Mouse (Mus musculus) limb, embryonic 14.5 days (tissue): Measurements from ENCODE around the gene Baz1a. TPM values are rescaled to one million over a fixed set of nuclear protein-coding genes. Genes with fewer than 3 reads are reported as not detected.
"Not testable (repeated sequence)": the region's sequence is repeated elsewhere in the genome, so short reads cannot be mapped to it uniquely, and the experiment has no call there.

Source experiments
- ATAC-seq: fragments of 200-750 bp; cut with Nextera tagmentation; 2 replicates; pipeline ENCODE4 v1.8.0; 2017; ENCODE audit warnings: low read depth, moderate number of reproducible peaks, moderate TSS enrichment; ENCODE audit not compliant: low FRiP score
- DNase-seq: peaks from one replicate; pipeline ENCODE4 v3.0.0-alpha.2; 2015; ENCODE audit warnings: low spot score
- H3K27ac ChIP-seq: fragments of 300-500 bp; sonication (generic); replicated peaks from 2 replicates; pipeline ENCODE4 v1.5.1; 2014; ENCODE audit warnings: low read depth, mild to moderate bottlenecking, low read length, moderate library complexity, mixed read lengths
- H3K27me3 ChIP-seq: fragments of 300-500 bp; sonication (generic); 2 replicates; pipeline ENCODE4 v1.6.1; 2014; ENCODE audit warnings: low read length, mixed read lengths; ENCODE audit not compliant: control insufficient read depth, insufficient read depth
- H3K36me3 ChIP-seq: fragments of 300-500 bp; sonication (generic); 2 replicates; pipeline ENCODE4 v1.6.1; 2014; ENCODE audit warnings: mild to moderate bottlenecking, low read length, moderate library complexity, mixed read lengths; ENCODE audit not compliant: control insufficient read depth, insufficient read depth
- H3K4me1 ChIP-seq: fragments of 300-500 bp; sonication (generic); 2 replicates; pipeline ENCODE4 v1.6.1; 2014; ENCODE audit warnings: antibody characterized with exemption, low read length, mixed read lengths; ENCODE audit not compliant: control insufficient read depth, insufficient read depth
- H3K4me2 ChIP-seq: fragments of 300-500 bp; sonication (generic); replicated peaks from 2 replicates; pipeline ENCODE4 v1.6.1; 2014; ENCODE audit warnings: low read depth, mild to moderate bottlenecking, low read length, moderate library complexity; ENCODE audit not compliant: severe bottlenecking
- H3K4me3 ChIP-seq: fragments of 300-500 bp; sonication (generic); replicated peaks from 2 replicates; pipeline ENCODE4 v1.5.1; 2014; ENCODE audit warnings: low read length
- H3K9ac ChIP-seq: fragments of 300-500 bp; sonication (generic); 2 replicates; pipeline ENCODE4 v1.6.1; 2014; ENCODE audit warnings: mild to moderate bottlenecking, low read depth, low read length, moderate library complexity; ENCODE audit not compliant: severe bottlenecking
- H3K9me3 ChIP-seq: fragments of 300-500 bp; sonication (generic); 2 replicates; pipeline ENCODE4 v1.6.1; 2016; ENCODE audit warnings: low read length; ENCODE audit not compliant: control insufficient read depth
- POLR2A ChIP-seq: fragments of 200-500 bp; IDR thresholded peaks from 2 replicates; pipeline ENCODE4 v1.8.0; 2012; ENCODE audit warnings: inconsistent platforms, mild to moderate bottlenecking, moderate library complexity, borderline replicate concordance; ENCODE audit not compliant: insufficient read depth, insufficient read length; ENCODE audit errors: extremely low read depth
- WGBS: fragments of 180-500 bp; shearing (Covaris S2); extraction: QIAGEN DNeasy Blood & Tissue Kit; methylation state at CpG from one replicate; pipeline ENCODE4 v1.1.7; 2014; 5-methylcytosine and 5-hydroxymethylcytosine counted together
- polyA plus RNA-seq, 2 experiments: library from polyadenylated mRNA; depleted of rRNA in 1 of 2; stranded (reverse) in 1 of 2; unstranded in 1 of 2; fragments of >200 nt; fragmentation: Nextera tagmentation in 1 of 2; extraction: Ambion mirVana in 1 of 2; gene quantifications; 2 replicates each; pipeline versions ENCODE4 v1.2.1 to v1.2.3; 2012 to 2014

Baz1a gene
- polyA plus RNA-seq, 2 experiments = 13.3 to 17.9 TPM

DNA sequence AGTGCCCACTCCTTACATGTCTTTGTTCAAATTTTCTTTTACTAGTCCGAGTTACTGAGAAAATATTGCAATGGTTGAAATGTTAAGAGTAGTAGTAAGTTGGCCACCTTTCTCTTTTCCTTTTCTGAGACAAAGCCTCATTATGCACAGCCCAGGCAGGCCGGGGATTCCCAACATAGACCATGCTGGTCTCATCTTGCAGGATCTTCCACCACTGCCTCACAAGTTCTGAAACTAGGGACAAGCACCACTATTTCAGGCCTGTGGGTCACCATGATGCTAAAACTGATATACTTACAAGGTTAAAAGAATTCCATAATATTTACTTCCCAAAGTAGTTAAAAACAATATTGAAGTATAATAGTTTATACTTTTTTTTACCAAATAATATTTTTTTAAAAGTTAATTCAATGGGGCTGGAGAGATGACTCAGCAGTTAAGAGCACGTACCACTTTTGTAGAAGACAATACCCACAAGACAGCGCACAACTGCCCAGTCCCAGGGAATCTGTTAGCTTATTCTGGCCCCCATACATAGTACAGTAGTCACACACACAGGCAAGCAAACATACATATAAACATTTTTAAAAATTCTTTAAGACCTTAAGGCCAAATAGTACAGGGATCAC lies 48.5 kb downstream of the Baz1a start:
- TF ChIP-seq POLR2A = no peak
- Histone ChIP-seq H3K4me3 (no peak overlapping the region), H3K27ac (no peak overlapping the region), H3K4me1 (no peaks in the 10 kb centered on the region), H3K36me3 (0 out of 2 replicates have a peak, but pooled peaks cover 10% of the 10 kb centered on the region), H3K27me3 (no peaks in the 10 kb centered on the region), H3K9ac (no peak overlapping the region), H3K9me3 (no peaks in the 10 kb centered on the region), H3K4me2 (no peak overlapping the region)
- WGBS = 97% methylated on average over 4 of the region's 4 CpGs
- ATAC-seq (no peak), DNase-seq (no peak)

DNA sequence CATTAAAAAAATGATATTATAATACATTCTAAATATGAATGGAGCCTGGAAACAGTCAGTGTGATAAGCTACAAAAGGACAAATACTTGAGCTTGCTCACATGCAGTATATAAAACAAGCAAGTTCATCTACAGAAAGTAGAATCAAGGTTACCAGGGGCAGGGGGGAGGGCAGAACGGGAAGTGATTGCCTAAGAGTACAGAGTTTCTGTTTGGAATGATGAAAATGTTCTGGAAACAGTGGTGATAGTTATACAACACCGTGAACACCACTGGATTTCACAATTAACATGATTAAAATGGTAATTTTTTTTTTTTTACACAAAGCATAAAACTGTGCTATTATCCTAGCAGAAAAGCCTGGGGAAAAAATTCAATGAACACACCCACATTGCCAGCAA lies 54.6 kb downstream of the Baz1a start:
- WGBS = 75% methylated on average over 2 of the region's 2 CpGs
- no peak for DNase-seq
- Histone ChIP-seq H3K4me3 (no peak overlapping the region), H3K27me3 (no peaks in the 10 kb centered on the region), H3K9ac (no peak overlapping the region), H3K9me3 (no peaks in the 10 kb centered on the region), H3K4me2 (no peak overlapping the region), H3K27ac (no peak overlapping the region), H3K4me1 (no peaks in the 10 kb centered on the region), H3K36me3 (0 out of 2 replicates have a peak, but pooled peaks cover 4% of the 10 kb centered on the region)
- no peak for ATAC-seq
- TF ChIP-seq POLR2A = no peak

DNA sequence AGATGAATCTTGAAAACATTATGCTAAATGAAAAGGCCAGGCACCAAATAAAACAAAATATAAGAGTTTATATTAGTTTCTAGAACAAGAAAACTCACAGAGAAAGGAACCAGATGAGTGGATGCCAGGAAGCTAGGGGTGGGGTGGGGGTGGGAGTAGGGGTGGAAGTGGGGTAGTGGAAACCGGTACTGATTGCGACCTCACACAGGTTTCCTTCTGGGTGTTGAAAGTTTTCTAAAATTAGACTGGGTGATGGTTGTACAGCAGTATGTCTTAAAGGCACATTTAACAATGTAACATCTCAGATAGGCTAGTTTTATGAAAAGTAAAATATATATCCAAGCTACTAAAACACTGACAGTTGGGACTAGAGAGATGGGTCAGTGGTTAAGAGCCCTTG lies 57.2 kb downstream of the Baz1a start:
- H3K4me1 ChIP-seq = no peaks in the 10 kb centered on the region
- H3K36me3 ChIP-seq = peaks cover 11% of the 10 kb centered on the region
- no peak for DNase-seq
- 81% methylated on average over 2 of the region's 2 CpGs for WGBS
- ATAC-seq = no peak
- no peak overlapping the region for H3K27ac ChIP-seq
- H3K4me3 ChIP-seq = no peak overlapping the region
- no peaks in the 10 kb centered on the region for H3K9me3 ChIP-seq
- no peaks in the 10 kb centered on the region for H3K27me3 ChIP-seq
- H3K4me2 ChIP-seq = no peak overlapping the region
- H3K9ac ChIP-seq = no peak overlapping the region
- no peak for TF ChIP-seq POLR2A

DNA sequence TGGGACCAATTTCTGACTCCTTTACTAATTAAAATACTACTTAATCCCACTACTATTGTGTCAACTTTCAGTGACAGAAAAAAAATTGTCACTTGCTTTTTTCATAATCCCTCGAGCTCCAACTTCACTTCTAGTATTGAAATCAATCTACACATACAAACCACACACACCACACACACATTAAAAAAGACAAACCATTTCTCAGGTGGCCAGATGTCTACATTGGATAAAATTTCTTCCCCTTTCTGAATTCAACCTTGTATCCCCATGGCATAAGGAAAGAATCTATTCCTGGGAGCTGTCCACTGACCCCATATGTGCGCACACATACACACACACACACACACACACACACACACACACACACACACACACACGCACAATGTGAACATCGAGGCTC lies 57.7 kb downstream of the Baz1a start:
- Histone ChIP-seq H3K36me3 (peaks cover 11% of the 10 kb centered on the region), H3K27me3 (no peaks in the 10 kb centered on the region), H3K4me2 (no peak overlapping the region), H3K4me3 (no peak overlapping the region), H3K4me1 (no peaks in the 10 kb centered on the region), H3K9ac (no peak overlapping the region), H3K9me3 (no peaks in the 10 kb centered on the region), H3K27ac (no peak overlapping the region)
- no peak for TF ChIP-seq POLR2A
- 92% methylated on average over 4 of the region's 4 CpGs for WGBS
- DNase-seq = no peak
- ATAC-seq = no peak

DNA sequence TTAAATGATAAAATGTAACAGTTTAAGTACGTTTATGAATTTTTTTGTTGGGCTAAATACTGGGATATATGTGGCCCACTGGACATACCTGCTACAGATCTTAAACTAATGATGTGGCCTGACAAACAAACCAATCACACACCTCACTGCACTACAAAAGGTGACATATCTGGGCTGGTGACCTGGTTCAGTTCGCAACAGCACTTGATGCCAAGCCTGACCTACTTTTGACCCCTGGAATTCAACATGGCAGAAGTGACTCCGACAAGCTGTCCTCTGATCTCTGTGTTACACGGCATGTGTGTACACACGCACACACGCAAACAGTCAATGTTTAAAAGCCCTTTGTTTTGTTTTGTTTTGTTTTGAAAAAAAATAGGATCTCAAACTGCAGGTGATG lies 68.0 kb downstream of the Baz1a start:
- no peaks in the 10 kb centered on the region for H3K27me3 ChIP-seq
- H3K4me3 ChIP-seq = no peak overlapping the region
- peaks cover 9% of the 10 kb centered on the region for H3K36me3 ChIP-seq
- H3K4me2 ChIP-seq = no peak overlapping the region
- no peak overlapping the region for H3K27ac ChIP-seq
- 89% methylated on average over 6 of the region's 6 CpGs for WGBS
- ATAC-seq (no peak), DNase-seq (no peak)
- no peaks in the 10 kb centered on the region for H3K4me1 ChIP-seq
- no peak for TF ChIP-seq POLR2A
- H3K9me3 ChIP-seq = no peaks in the 10 kb centered on the region
- no peak overlapping the region for H3K9ac ChIP-seq

DNA sequence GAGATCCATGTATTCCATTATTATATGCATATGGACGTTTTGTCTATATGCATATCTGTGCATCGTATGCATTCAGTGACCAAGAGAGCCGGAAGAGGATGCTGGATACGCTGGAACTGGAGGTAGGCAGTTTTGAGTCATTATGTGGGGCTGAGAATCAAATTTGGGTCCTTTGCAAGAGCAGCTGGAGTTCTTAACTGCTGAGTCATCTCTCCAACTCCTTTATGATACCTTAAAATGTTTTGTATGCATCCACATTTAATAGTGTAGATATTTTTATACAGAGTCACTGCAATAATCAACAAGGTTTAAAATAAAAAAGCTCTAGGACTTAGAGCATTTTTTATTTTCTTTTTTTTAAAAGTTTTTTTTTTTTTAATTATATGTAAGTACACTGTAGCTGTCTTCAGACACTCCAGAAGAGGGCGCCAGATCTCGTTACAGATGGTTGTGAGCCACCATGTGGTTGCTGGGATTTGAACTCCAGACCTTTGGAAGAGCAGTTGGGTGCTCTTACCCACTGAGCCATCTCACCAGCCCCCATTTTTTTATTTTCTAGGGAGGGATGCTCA lies 71.5 kb downstream of the Baz1a start:
- WGBS = 92% methylated on average over 6 of the region's 6 CpGs
- ATAC-seq = not testable (repeated sequence)

DNA sequence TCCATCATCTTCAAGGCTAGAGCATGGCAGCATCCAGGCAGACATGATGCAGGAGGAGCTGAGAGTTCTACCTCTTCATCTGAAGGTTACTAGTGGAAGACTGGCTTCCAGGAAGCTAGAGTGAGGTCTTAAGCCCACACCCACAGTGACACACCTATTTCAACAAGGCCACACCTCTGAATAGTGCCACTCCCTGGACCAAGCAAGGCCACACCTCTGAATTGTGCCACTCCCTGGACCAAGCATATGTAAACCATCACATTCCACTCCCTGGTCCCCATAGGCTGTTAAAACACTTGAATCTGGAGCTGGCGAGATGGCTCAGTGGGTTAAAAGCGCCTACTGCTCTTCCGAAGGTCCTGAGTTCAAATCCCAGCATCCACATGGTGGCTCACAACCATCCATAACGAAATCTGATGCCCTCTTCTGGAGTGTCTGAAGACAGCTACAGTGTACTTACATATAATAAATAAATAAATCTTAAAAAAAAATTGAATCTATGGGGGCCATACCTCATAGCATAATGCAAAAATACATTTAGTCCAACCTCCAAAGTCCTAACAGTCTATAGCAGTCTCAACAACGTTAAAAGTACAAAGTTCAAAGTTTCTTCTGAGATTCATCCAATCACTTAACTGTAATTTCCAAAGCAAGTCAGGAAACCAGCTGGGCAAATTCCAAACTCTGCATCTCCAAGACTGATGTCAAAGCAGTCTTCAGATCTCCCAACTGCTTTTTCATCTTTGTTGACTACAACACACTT lies 76.4 kb downstream of the Baz1a start:
- H3K4me3 ChIP-seq, DNase-seq, H3K27ac ChIP-seq, H3K9ac ChIP-seq, H3K36me3 ChIP-seq, H3K27me3 ChIP-seq, H3K9me3 ChIP-seq, H3K4me2 ChIP-seq, ATAC-seq, H3K4me1 ChIP-seq: not testable (repeated sequence)
- 85% methylated on average over 5 of the region's 5 CpGs for WGBS

More for the DNA sequence above, 71.5 kb downstream of the Baz1a start:
- not testable (repeated sequence) for H3K9me3 ChIP-seq, DNase-seq, H3K9ac ChIP-seq, H3K27ac ChIP-seq, H3K4me1 ChIP-seq, H3K36me3 ChIP-seq, H3K4me3 ChIP-seq, H3K4me2 ChIP-seq, H3K27me3 ChIP-seq
